Mouse (Mus musculus) frontal cortex, adult (tissue): ENCODE measurements around the gene Nudt1.
A peak's percentile ranks its signal among the peaks of the same experiment; 100 is the strongest.
"Not testable (repeated sequence)": the region's sequence is repeated elsewhere in the genome, so short reads cannot be mapped to it uniquely, and the experiment has no call there.

Source experiments
- ATAC-seq: cut with Nextera tagmentation; 2 replicates; pipeline ENCODE4 v1.9.2; 2017; ENCODE audit warnings: mild to moderate bottlenecking, moderate library complexity, mixed read lengths; ENCODE audit not compliant: low TSS enrichment

Nudt1 gene

GRCm38 (mm10) chr5:140342880-140343279, 21.4 kb downstream of the Nudt1 start:
- ATAC-seq = no peak

- no peak for ATAC-seq
Observed at GRCm38 (mm10) chr5:140345244-140345643, 23.8 kb downstream of the Nudt1 start.

GRCm38 (mm10) chr5:140346050-140346449, 24.6 kb downstream of the Nudt1 start:
- ATAC-seq = no peak

- ATAC-seq = no peak
Observed at GRCm38 (mm10) chr5:140349882-140350281, 28.4 kb downstream of the Nudt1 start.

GRCm38 (mm10) chr5:140350731-140351497, 29.5 kb downstream of the Nudt1 start:
- no peak for ATAC-seq

- ATAC-seq = no peak
Observed at GRCm38 (mm10) chr5:140352352-140352751, 30.9 kb downstream of the Nudt1 start.

GRCm38 (mm10) chr5:140355934-140356333, 34.5 kb downstream of the Nudt1 start:
- ATAC-seq = no peak

- no peak for ATAC-seq
Observed at GRCm38 (mm10) chr5:140357466-140357865, 36.0 kb downstream of the Nudt1 start.

GRCm38 (mm10) chr5:140359930-140360674, 38.6 kb downstream of the Nudt1 start:
- ATAC-seq = no peak

- ATAC-seq = no peak
Observed at GRCm38 (mm10) chr5:140364415-140364814, 43.0 kb downstream of the Nudt1 start.

- not testable (repeated sequence) for ATAC-seq
Observed at GRCm38 (mm10) chr5:140368126-140368525, 46.7 kb downstream of the Nudt1 start.

GRCm38 (mm10) chr5:140368926-140369325, 47.5 kb downstream of the Nudt1 start:
- ATAC-seq = no peak

- ATAC-seq = no peak
Observed at GRCm38 (mm10) chr5:140369466-140369865, 48.0 kb downstream of the Nudt1 start.

- no peak for ATAC-seq
Observed at GRCm38 (mm10) chr5:140370446-140371254, 49.2 kb downstream of the Nudt1 start.

- peak; percentile 67; the same call in 1 of the 2 replicates for ATAC-seq
Observed at GRCm38 (mm10) chr5:140371671-140372070, 50.2 kb downstream of the Nudt1 start.

- no peak for ATAC-seq
Observed at GRCm38 (mm10) chr5:140373711-140374110, 52.3 kb downstream of the Nudt1 start.

- peak; percentile 62; the same call in 1 of the 2 replicates for ATAC-seq
Observed at GRCm38 (mm10) chr5:140374226-140374625, 52.8 kb downstream of the Nudt1 start.

- no peak for ATAC-seq
Observed at GRCm38 (mm10) chr5:140375249-140375829, 53.9 kb downstream of the Nudt1 start.

GRCm38 (mm10) chr5:140378121-140378853, 56.8 kb downstream of the Nudt1 start:
- ATAC-seq = no peak

- no peak for ATAC-seq
Observed at GRCm38 (mm10) chr5:140379299-140379698, 57.8 kb downstream of the Nudt1 start.

GRCm38 (mm10) chr5:140381156-140381555, 59.7 kb downstream of the Nudt1 start:
- peak; percentile 52; the same call in 1 of the 2 replicates for ATAC-seq
